Mouse (Mus musculus): ENCODE measurements around the gene Ttc23. TPM values are rescaled to one million over a fixed set of nuclear protein-coding genes. Genes with fewer than 3 reads are reported as not detected.

Ttc23 gene
- total and polyA plus RNA-seq, 3 experiments: 0.89 to 2.5 (median 0.93) TPM

GRCm38 (mm10) chr7:67713820-67714510 lies 66.8 kb downstream of the Ttc23 start:
- Histone ChIP-seq H3K9ac (ENCODE audit: insufficient read depth, low read depth) (no peak overlapping the region), H3K4me2 (ENCODE audit: insufficient read depth, low read depth, poor library complexity, severe bottlenecking) (no peak overlapping the region), H3K79me2 (replicated peaks; ENCODE audit: control insufficient read depth, extremely low read depth, insufficient read depth, poor library complexity, severe bottlenecking) (no peaks in the 10 kb centered on the region), H3K4me1 (ENCODE audit: control insufficient read depth in 1 of 2, insufficient read depth in 2 of 2) (no peaks in the 10 kb centered on the region), H3K27me3 (replicated peaks) (no peaks in the 10 kb centered on the region), H3K36me3 (replicated peaks in 1 of 2; ENCODE audit: control insufficient read depth in 1 of 2, insufficient read depth in 1 of 2, low read length in 1 of 2) (no peaks in the 10 kb centered on the region), H3K4me3 (replicated peaks in 1 of 3; ENCODE audit: low read depth in 2 of 3, low read length in 2 of 3, poor library complexity in 1 of 3) (no peak overlapping the region), H3K9me3 (replicated peaks; ENCODE audit: low read length) (no peaks in the 10 kb centered on the region), H3K27ac (ENCODE audit: insufficient read depth, low read depth) (no peak overlapping the region)
- dilution Hi-C loops (cut with MboI; ENCODE audit: extremely low pct_ligation_motif_present, extremely low pct_unique_long_range_greater_than_20kb, low sequenced_read_pairs): no loop called here
- DNase-seq (ENCODE audit: extremely low read depth): no peak
- TF ChIP-seq KAT2A (IDR thresholded peaks at IDR 0.05; ENCODE audit: insufficient replicate concordance, low read length): no peak
- no peak for TF ChIP-seq CTCF (conservative IDR thresholded peaks at IDR 0.05 in 1 of 2, IDR thresholded peaks at IDR 0.05 in 1 of 2; ENCODE audit: low read depth in 2 of 2, low read length in 2 of 2)
- no peak for TF ChIP-seq MEF2A (IDR thresholded peaks at IDR 0.05; ENCODE audit: borderline replicate concordance, low read depth, low read length)
- no peak for TF ChIP-seq MXI1 (IDR thresholded peaks at IDR 0.05; ENCODE audit: low read depth, low read length)
- no peak for TF ChIP-seq NELFE (IDR thresholded peaks at IDR 0.05; ENCODE audit: low read depth, low read length)
- no peak for TF ChIP-seq POLR2A (IDR thresholded peaks at IDR 0.05; ENCODE audit: low read depth, low read length)
- no peak for TF ChIP-seq USF1 (IDR thresholded peaks at IDR 0.05; ENCODE audit: low read depth, low read length)
- TF ChIP-seq JUND (conservative IDR thresholded peaks at IDR 0.05; ENCODE audit: low read depth, low read length): no peak
- no peak for TF ChIP-seq POLR2AphosphoS2 (IDR thresholded peaks at IDR 0.05; ENCODE audit: low read depth, low read length)
- TF ChIP-seq PAX5 (IDR thresholded peaks at IDR 0.05; ENCODE audit: low read length): no peak
- TF ChIP-seq SIN3A (IDR thresholded peaks at IDR 0.05; ENCODE audit: low read length): no peak
- no peak for TF ChIP-seq ETS1 (conservative IDR thresholded peaks at IDR 0.05; ENCODE audit: low read depth, low read length)
- in situ Hi-C loops (cut with MboI; ENCODE audit: low pct_ligation_motif_present, low pct_unique_long_range_greater_than_20kb, low sequenced_read_pairs): no loop called here

- no peak overlapping the region for H3K9ac ChIP-seq (ENCODE audit: insufficient read depth, low read depth)
- in situ Hi-C loops (cut with MboI; ENCODE audit: low pct_ligation_motif_present, low pct_unique_long_range_greater_than_20kb, low sequenced_read_pairs): no loop called here
- no peak overlapping the region for H3K4me2 ChIP-seq (ENCODE audit: insufficient read depth, low read depth, poor library complexity, severe bottlenecking)
- DNase-seq (ENCODE audit: extremely low read depth): no peak
- H3K27me3 ChIP-seq (replicated peaks): no peaks in the 10 kb centered on the region
- H3K9me3 ChIP-seq (replicated peaks; ENCODE audit: low read length): no peaks in the 10 kb centered on the region
- no peak overlapping the region for H3K4me3 ChIP-seq (replicated peaks in 1 of 3; ENCODE audit: low read depth in 2 of 3, low read length in 2 of 3, poor library complexity in 1 of 3)
- no peaks in the 10 kb centered on the region for H3K79me2 ChIP-seq (replicated peaks; ENCODE audit: control insufficient read depth, extremely low read depth, insufficient read depth, poor library complexity, severe bottlenecking)
- no peak overlapping the region for H3K27ac ChIP-seq (ENCODE audit: insufficient read depth, low read depth)
- H3K4me1 ChIP-seq (ENCODE audit: control insufficient read depth in 1 of 2, insufficient read depth in 2 of 2): no peaks in the 10 kb centered on the region
- dilution Hi-C loops (cut with MboI; ENCODE audit: extremely low pct_ligation_motif_present, extremely low pct_unique_long_range_greater_than_20kb, low sequenced_read_pairs): no loop called here
- TF ChIP-seq EP300 (IDR thresholded peaks at IDR 0.05; ENCODE audit: low read length) (no peak), RCOR1 (conservative IDR thresholded peaks at IDR 0.05; ENCODE audit: low read depth, low read length) (no peak), NELFE (IDR thresholded peaks at IDR 0.05; ENCODE audit: low read depth, low read length) (no peak), GABPA (IDR thresholded peaks at IDR 0.05; ENCODE audit: insufficient replicate concordance, low read depth, low read length) (no peak), JUND (conservative IDR thresholded peaks at IDR 0.05; ENCODE audit: low read depth, low read length) (no peak), CTCF (conservative IDR thresholded peaks at IDR 0.05 in 1 of 2, IDR thresholded peaks at IDR 0.05 in 1 of 2; ENCODE audit: low read depth in 2 of 2, low read length in 2 of 2) (no peak), PAX5 (IDR thresholded peaks at IDR 0.05; ENCODE audit: low read length) (no peak)
- H3K36me3 ChIP-seq (replicated peaks in 1 of 2; ENCODE audit: control insufficient read depth in 1 of 2, insufficient read depth in 1 of 2, low read length in 1 of 2): no peaks in the 10 kb centered on the region
Measured at GRCm38 (mm10) chr7:67715176-67715575, 68.0 kb downstream of the Ttc23 start.

Measured in CH12.LX (cell line).